Comparison of ENCODE assay signal across 8 mouse cellular contexts in the genomic region with DNA sequence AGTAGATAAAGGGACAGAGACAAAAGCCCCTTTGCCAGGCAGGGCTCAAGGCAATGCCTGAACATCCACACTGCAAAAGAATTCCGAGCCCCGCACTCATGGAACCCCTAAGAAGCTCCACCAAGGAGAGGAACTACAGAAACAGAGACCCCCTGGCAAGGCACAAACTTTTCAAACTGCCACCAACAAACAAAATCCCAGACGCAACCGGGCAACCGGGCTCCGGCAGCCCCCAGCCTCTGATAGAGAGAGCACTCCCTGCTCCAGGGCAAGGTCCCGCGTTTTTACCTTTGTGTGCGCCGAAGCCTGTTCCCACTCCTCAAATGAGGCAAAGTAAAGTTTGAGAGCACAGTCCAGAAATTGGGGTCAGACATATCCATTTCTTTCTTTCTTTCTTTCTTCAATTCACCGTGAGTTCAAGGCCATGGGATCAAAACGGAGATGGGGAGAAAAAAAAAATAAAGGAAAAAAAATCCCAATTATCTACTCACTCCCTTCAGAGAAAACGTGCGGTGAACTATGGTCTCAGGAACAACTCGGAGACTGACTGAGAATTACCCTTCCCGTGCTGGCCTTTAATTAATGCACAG.
DNase-seq lines count a peak whose midpoint lies in the region; ATAC-seq and TF ChIP-seq lines count a peak whose summit lies in the region.

No protein-coding gene starts in this region.

- 2% methylated on average over 16 of the region's 16 CpGs for WGBS in intestine, embryonic 15.5 days
- 1% methylated on average over 16 of the region's 16 CpGs for WGBS in midbrain, postnatal 0 days

- no peaks in the 10 kb centered on the region for H3K27me3 ChIP-seq in intestine, embryonic 15.5 days (replicated peaks)
- no peaks in the 10 kb centered on the region for H3K27me3 ChIP-seq in midbrain, postnatal 0 days (ENCODE audit: insufficient read depth, low read length)

- peaks cover 14% of the 10 kb centered on the region for H3K4me1 ChIP-seq in embryonic fibroblast, embryonic 13.5 days (ENCODE audit: control insufficient read depth, insufficient read depth, low read length)
- peaks cover 8% of the 10 kb centered on the region; the same call in 1 of the 2 replicates for H3K4me1 ChIP-seq in intestine, embryonic 15.5 days (replicated peaks)
- peaks cover 5% of the 10 kb centered on the region; the same call in 1 of the 2 replicates for H3K4me1 ChIP-seq in midbrain, postnatal 0 days (ENCODE audit: insufficient read depth, low read length)

- peak overlapping the region; percentile 81 for H3K4me2 ChIP-seq in intestine, embryonic 15.5 days (replicated peaks)
- peak overlapping the region; percentile 72 for H3K4me2 ChIP-seq in midbrain, postnatal 0 days (ENCODE audit: low read depth, low read length, poor library complexity, severe bottlenecking)

- H3K9ac ChIP-seq in intestine, embryonic 15.5 days: peak overlapping the region; percentile 69
- H3K9ac ChIP-seq in midbrain, postnatal 0 days (replicated peaks; ENCODE audit: low read length, poor library complexity, severe bottlenecking): peak overlapping the region; percentile 36; the same call in 1 of the 2 replicates

- ATAC-seq in intestine, embryonic 15.5 days: no peak
- ATAC-seq in midbrain, postnatal 0 days (ENCODE audit: low FRiP score): no peak

- H3K36me3 ChIP-seq in intestine, embryonic 15.5 days: no peaks in the 10 kb centered on the region
- H3K36me3 ChIP-seq in midbrain, postnatal 0 days (ENCODE audit: insufficient read depth, low read length): no peaks in the 10 kb centered on the region

- TF ChIP-seq CTCF in embryonic fibroblast, embryonic 13.5 days (IDR thresholded peaks at IDR 0.05; ENCODE audit: borderline replicate concordance, insufficient read depth, low read length): no peak
- no peak for TF ChIP-seq CTCF in midbrain, postnatal 0 days (IDR thresholded peaks at IDR 0.05)

- H3K27ac ChIP-seq in embryonic fibroblast, embryonic 13.5 days (ENCODE audit: insufficient read depth, low read length): peak overlapping the region; percentile 95
- peak overlapping the region; percentile 90 for H3K27ac ChIP-seq in intestine, embryonic 15.5 days
- H3K27ac ChIP-seq in midbrain, postnatal 0 days (ENCODE audit: low read depth, low read length): 0 out of 2 replicates have a peak overlapping the region, but pooled peaks have one; percentile 55

- DNase-seq in cerebellum, postnatal 14 days: peak; percentile 7 to 11
- no peak for DNase-seq in cerebellum, adult 11 months
- peak; percentile 55 for DNase-seq in A20 (ENCODE audit: low read depth, low spot score)
- DNase-seq in midbrain, postnatal 0 days (ENCODE audit: low spot score): no peak
- no peak for DNase-seq in gastrocnemius, postnatal 10 days
- DNase-seq in urinary bladder, postnatal 25 days (ENCODE audit: low spot score): no peak

- TF ChIP-seq POLR2A in embryonic fibroblast, embryonic 13.5 days (IDR thresholded peaks at IDR 0.05; ENCODE audit: low read depth, low read length): no peak

- H3K9me3 ChIP-seq in intestine, embryonic 15.5 days: no peaks in the 10 kb centered on the region
- H3K9me3 ChIP-seq in midbrain, postnatal 0 days (ENCODE audit: low read length): no peaks in the 10 kb centered on the region

- peak overlapping the region; percentile 99 for H3K4me3 ChIP-seq in embryonic fibroblast, embryonic 13.5 days (ENCODE audit: insufficient read depth, low read length)
- peak overlapping the region; percentile 57 for H3K4me3 ChIP-seq in intestine, embryonic 15.5 days (replicated peaks)
- H3K4me3 ChIP-seq in midbrain, postnatal 0 days (ENCODE audit: low read depth, low read length): peak overlapping the region; percentile 47

Comparison
In these comparisons a context has a peak if more than half of its experiments do, and no peak if none do; other contexts are left out.
1. DNase-seq: peak in cerebellum, postnatal 14 days (2 of 2) and A20 (single experiment); none in cerebellum, adult 11 months (single experiment), midbrain, postnatal 0 days (single experiment), gastrocnemius, postnatal 10 days (single experiment) and urinary bladder, postnatal 25 days (single experiment).
2. H3K4me3 ChIP-seq: peak in every context shown above with its lines; median percentile 99 in embryonic fibroblast, embryonic 13.5 days; 57 in intestine, embryonic 15.5 days; 47 in midbrain, postnatal 0 days.
3. Peak in every context shown above with its lines, with median percentiles within 50 percentile points of each other: H3K27ac ChIP-seq.